Mouse (Mus musculus) lung, adult 10 weeks (tissue): ENCODE measurements around the gene Gbp7. TPM values are rescaled to one million over a fixed set of nuclear protein-coding genes. Genes with fewer than 3 reads are reported as not detected.

Source experiments
- polyA plus RNA-seq: library from polyadenylated mRNA; stranded (reverse); fragments of 350-450 nt; fragmentation: Illumina TruSeq; extraction: RNeasy Lipid Tissue Mini Kit (QIAGEN cat#74804); gene quantifications from one replicate; pipeline ENCODE4 v1.2.3, GENCODE M21; 2014; ENCODE audit warnings: low read depth, low replicate concordance; ENCODE audit not compliant: insufficient read depth

Gene Gbp7
- 6.5 TPM for polyA plus RNA-seq

DNA sequence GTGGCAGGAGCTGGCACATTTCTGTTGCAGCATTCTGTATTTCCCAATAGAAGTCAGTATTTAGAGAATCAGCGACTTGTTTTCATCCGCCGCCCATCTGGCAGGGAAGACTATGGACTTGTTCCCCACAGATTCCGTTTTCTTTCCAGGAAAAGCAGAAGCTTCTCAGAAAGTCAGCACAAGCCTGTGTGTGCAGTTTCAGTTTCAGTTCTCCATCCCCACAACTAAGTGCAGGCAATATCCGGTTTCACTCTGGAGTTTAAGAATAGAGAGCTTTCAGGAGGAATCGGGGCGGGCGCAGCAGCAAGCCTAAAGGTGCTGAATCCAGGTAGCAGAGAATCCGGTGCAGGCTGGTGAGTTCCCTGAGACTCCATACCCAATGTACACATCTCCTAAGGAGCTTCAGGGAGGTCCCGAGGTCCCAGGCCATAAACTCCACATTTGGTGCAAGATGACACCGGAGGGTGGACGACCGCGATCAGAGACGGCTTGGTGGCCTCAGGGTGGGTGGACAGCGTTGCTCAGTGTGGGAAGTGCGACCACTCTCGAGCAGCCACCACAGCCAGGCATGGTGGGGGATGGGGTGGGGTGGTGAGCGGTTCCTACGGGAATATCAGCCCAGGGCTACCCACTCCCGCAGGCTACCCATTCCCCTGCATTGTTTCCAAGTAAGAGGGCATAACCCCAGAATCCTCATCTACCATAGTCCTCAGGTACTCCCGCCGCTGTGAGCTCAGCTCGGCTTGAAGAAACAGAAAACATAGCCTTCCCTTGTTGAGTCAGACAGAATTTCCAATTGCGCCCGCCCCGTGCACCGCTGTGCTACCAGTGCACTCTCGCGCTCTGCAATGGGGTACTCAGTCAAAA is at the start of gene Gbp7:
Gene Gbp7 (plus strand): TSS at position 256 of the 867 bp plus-strand sequence.

DNA sequence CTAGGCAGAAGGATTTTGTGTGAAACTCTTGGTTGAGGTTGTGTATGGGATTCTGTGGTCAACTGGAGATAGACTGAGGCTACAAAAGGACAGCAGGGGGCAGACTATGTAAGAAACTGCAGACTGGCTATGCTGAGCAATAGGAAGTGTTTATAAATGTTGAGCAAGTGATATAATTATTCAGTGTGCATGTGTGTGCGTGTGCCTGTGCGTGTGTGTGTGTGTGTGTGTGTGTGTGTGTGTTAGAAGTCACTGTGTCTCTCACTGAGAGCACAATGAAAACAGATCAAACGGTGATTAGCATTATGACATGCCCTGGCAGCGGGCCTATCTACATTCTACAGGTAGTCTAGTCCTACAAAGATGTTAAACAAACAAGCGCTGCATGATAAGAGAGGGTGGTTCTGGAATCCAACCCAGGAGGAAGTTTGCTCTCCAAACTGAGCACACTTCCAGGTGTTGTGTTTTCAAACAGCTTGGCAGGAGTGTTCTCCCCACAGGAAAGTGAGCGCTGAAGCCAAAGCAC is 36.5 kb upstream of the Gbp7 start, which contains the start of gene Gbp5:
Gene Gbp5 (plus strand): TSS at position 443 of the 526 bp plus-strand sequence.

DNA sequence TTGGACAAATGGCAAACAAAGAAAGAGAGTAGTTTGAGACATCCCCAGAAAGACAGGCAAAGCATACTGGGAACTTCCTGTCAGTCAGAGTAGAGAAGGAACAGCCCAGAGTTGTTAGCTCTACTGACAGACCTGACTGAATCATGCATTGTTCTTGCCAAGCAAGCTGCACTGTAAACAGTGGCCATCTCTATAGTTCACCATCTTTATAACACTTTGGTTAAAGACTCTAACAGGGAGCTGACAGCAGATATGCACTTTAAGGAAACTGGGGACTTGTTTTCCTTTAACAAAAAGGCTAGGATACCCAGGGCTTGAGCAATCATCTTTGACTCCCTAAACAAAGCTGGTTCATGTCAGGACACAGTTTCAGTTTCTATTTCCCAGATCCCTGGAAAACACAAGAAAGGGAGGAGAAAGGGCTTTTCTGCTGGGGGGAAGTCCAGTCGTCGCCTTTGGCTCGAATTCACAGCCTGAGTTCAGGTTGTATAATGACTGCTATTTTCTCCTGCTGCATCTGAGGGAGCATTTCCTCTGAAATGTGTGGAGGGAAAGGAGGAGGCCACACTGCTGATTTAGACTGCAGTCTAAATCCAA is 29.6 kb downstream of the Gbp7 start, which contains the start of gene Gbp3:
Gene Gbp3 (plus strand): TSS at position 395 of the 597 bp plus-strand sequence.

DNA sequence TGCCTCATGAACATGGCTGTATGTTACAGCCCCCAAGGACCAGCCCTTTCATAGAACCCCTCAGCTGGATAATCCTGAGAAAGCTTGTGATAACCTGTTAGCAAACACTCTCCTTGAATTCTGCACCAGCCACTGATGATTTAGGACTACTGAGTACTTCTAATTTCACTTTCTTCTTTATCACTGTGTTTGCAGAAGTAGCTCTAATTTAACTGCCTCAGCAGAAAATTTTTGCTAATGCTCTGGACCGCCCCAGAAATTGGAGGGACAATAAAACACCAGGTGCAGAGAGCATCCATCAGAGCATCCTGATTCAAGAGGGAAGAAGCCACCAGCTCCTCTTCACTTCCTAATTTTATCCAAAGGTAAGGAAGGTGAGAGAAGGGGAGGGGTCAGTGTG is 64.4 kb downstream of the Gbp7 start, which contains the start of gene Gbp2b:
Gene Gbp2b (plus strand): TSS at position 301 of the 400 bp plus-strand sequence.

Other genes with a start within 250 kb of the Gbp7 start
- 26.0 TPM for gene Pdlim5, start 134.6 kb upstream of the Gbp7 start, polyA plus RNA-seq
- 4.4 TPM for gene Gbp5, start 36.4 kb upstream of the Gbp7 start, polyA plus RNA-seq
- gene Gbp3, start 29.7 kb downstream of the Gbp7 start, polyA plus RNA-seq: 18.9 TPM
- 0.33 TPM for gene Gbp2b, start 64.5 kb downstream of the Gbp7 start, polyA plus RNA-seq
- 39.4 TPM for gene Gbp2, start 90.3 kb downstream of the Gbp7 start, polyA plus RNA-seq
- gene Kyat3, start 170.7 kb downstream of the Gbp7 start, polyA plus RNA-seq: 6.1 TPM
- gene Gtf2b, start 234.7 kb downstream of the Gbp7 start, polyA plus RNA-seq: 45.5 TPM